Mouse (Mus musculus) CH12.LX (cell line): ENCODE measurements around the gene Ppl. TPM values are rescaled to one million over a fixed set of nuclear protein-coding genes. Genes with fewer than 3 reads are reported as not detected.

Experiments used
- DNase-seq: peaks from one replicate; pipeline ENCODE4 v3.0.0-alpha.2; 2013; ENCODE audit errors: extremely low read depth
- H3K27ac ChIP-seq: 2 replicates; pipeline ENCODE4 v1.5.1; 2012; ENCODE audit warnings: low read depth, mild to moderate bottlenecking, control low read depth, moderate library complexity; ENCODE audit not compliant: insufficient read depth
- H3K27me3 ChIP-seq: replicated peaks from 2 replicates; pipeline ENCODE3; 2012; ENCODE audit warnings: inconsistent platforms
- H3K36me3 ChIP-seq, 2 experiments: replicated peaks in 1 of 2; 2 replicates each; pipeline versions ENCODE3 to v1.6.1; 2012; ENCODE audit warnings: inconsistent platforms in 1 of 2, low read length in 1 of 2, mild to moderate bottlenecking in 1 of 2, mixed read lengths in 1 of 2, moderate library complexity in 1 of 2; ENCODE audit not compliant: control insufficient read depth in 1 of 2, insufficient read depth in 1 of 2
- H3K4me1 ChIP-seq, 2 experiments: 2 replicates each; pipeline ENCODE4 v1.6.1; 2012; ENCODE audit warnings: inconsistent platforms in 1 of 2, moderate library complexity in 1 of 2; ENCODE audit not compliant: insufficient read depth in 2 of 2, control insufficient read depth in 1 of 2
- H3K4me2 ChIP-seq: 2 replicates; pipeline ENCODE4 v1.6.1; 2012; ENCODE audit warnings: low read depth, mild to moderate bottlenecking, control low read depth; ENCODE audit not compliant: poor library complexity, insufficient read depth, severe bottlenecking
- H3K4me3 ChIP-seq, 3 experiments: fragments of 150-350 bp in 1 of 3; sonication (generic) in 1 of 3; replicated peaks in 1 of 3; 2 replicates each; pipeline versions ENCODE3 to v1.5.1; 2011 to 2012; ENCODE audit warnings: low read depth in 2 of 3, low read length in 2 of 3, mild to moderate bottlenecking in 2 of 3, moderate library complexity in 2 of 3, control low read depth in 1 of 3, improper control_type of control experiment in 1 of 3, inconsistent platforms in 1 of 3, mixed read lengths in 1 of 3; ENCODE audit not compliant: poor library complexity in 1 of 3
- H3K79me2 ChIP-seq: replicated peaks from 2 replicates; pipeline ENCODE4 v1.6.1; 2012; ENCODE audit warnings: mild to moderate bottlenecking, moderate library complexity; ENCODE audit not compliant: control insufficient read depth, poor library complexity, insufficient read depth, severe bottlenecking; ENCODE audit errors: extremely low read depth
- H3K9ac ChIP-seq: 2 replicates; pipeline ENCODE4 v1.6.1; 2012; ENCODE audit warnings: low read depth, mild to moderate bottlenecking, control low read depth, moderate library complexity; ENCODE audit not compliant: insufficient read depth
- H3K9me3 ChIP-seq: replicated peaks from 2 replicates; pipeline ENCODE3; 2012; ENCODE audit warnings: low read length, inconsistent platforms, mixed read lengths
- CHD1 ChIP-seq: IDR thresholded peaks from 2 replicates; pipeline ENCODE4 v1.6.1; 2012; ENCODE audit warnings: low read depth, low read length, improper control_type of control experiment, inconsistent platforms
- ETS1 ChIP-seq: conservative IDR thresholded peaks from 2 replicates; pipeline ENCODE4 v1.6.1; 2012; ENCODE audit warnings: low read depth, mild to moderate bottlenecking, inconsistent platforms, low read length, improper control_type of control experiment, moderate library complexity
- KAT2A ChIP-seq: IDR thresholded peaks from 2 replicates; pipeline ENCODE4 v1.6.1; 2012; ENCODE audit warnings: low read length, improper control_type of control experiment, inconsistent platforms; ENCODE audit not compliant: insufficient replicate concordance
- MAFK ChIP-seq: IDR thresholded peaks from 2 replicates; pipeline ENCODE4 v1.6.1; 2011; ENCODE audit warnings: low read length, improper control_type of control experiment; ENCODE audit not compliant: insufficient replicate concordance
- MAZ ChIP-seq: IDR thresholded peaks from 2 replicates; pipeline ENCODE4 v1.6.1; 2012; ENCODE audit warnings: low read depth, mild to moderate bottlenecking, inconsistent platforms, low read length, improper control_type of control experiment, moderate library complexity
- MYC ChIP-seq: IDR thresholded peaks from 2 replicates; pipeline ENCODE4 v1.6.1; 2011; ENCODE audit warnings: low read depth, mild to moderate bottlenecking, improper control_type of control experiment, low read length
- POLR2A ChIP-seq: IDR thresholded peaks from 2 replicates; pipeline ENCODE4 v1.6.1; 2011; ENCODE audit warnings: low read depth, mild to moderate bottlenecking, improper control_type of control experiment, low read length
- RCOR1 ChIP-seq: conservative IDR thresholded peaks from 2 replicates; pipeline ENCODE4 v1.6.1; 2012; ENCODE audit warnings: low read depth, mild to moderate bottlenecking, inconsistent platforms, low read length, improper control_type of control experiment
- SMC3 ChIP-seq: IDR thresholded peaks from 2 replicates; pipeline ENCODE4 v1.6.1; 2011; ENCODE audit warnings: low read depth, low read length, improper control_type of control experiment
- TBP ChIP-seq: conservative IDR thresholded peaks from 2 replicates; pipeline ENCODE4 v1.6.1; 2011; ENCODE audit warnings: low read depth, low read length, improper control_type of control experiment
- TCF12 ChIP-seq: IDR thresholded peaks from 2 replicates; pipeline ENCODE4 v1.6.1; 2014; ENCODE audit warnings: low read depth, mild to moderate bottlenecking, inconsistent platforms, low read length, improper control_type of control experiment
- USF2 ChIP-seq: conservative IDR thresholded peaks from 2 replicates; pipeline ENCODE4 v1.6.1; 2011; ENCODE audit warnings: low read depth, low read length, improper control_type of control experiment
- ZC3H11A ChIP-seq: IDR thresholded peaks from 2 replicates; pipeline ENCODE4 v1.6.1; 2012; ENCODE audit warnings: low read depth, mild to moderate bottlenecking, inconsistent platforms, low read length, improper control_type of control experiment
- ZMIZ1 ChIP-seq: IDR thresholded peaks from 2 replicates; pipeline ENCODE4 v1.6.1; 2012; ENCODE audit warnings: low read depth, mild to moderate bottlenecking, inconsistent platforms, low read length, improper control_type of control experiment
- dilution Hi-C: fragments of 300-500 bp; cut with MboI; formaldehyde crosslinking; loops from 2 replicates; pipeline ENCODE4 v1.14.3; 2020; ENCODE audit warnings: low sequenced_read_pairs; ENCODE audit not compliant: extremely low pct_unique_long_range_greater_than_20kb, extremely low pct_ligation_motif_present
- in situ Hi-C: fragments of 300-500 bp; cut with MboI; formaldehyde crosslinking; loops from 3 replicates; pipeline ENCODE4 v1.14.3; 2019; ENCODE audit warnings: low sequenced_read_pairs, low pct_ligation_motif_present, low pct_unique_long_range_greater_than_20kb, mixed read lengths
- polyA plus RNA-seq: library from polyadenylated mRNA; unstranded; fragments of >175 nt; gene quantifications from 2 replicates; pipeline ENCODE4 v1.2.1, GENCODE M21; 2012; ENCODE audit warnings: low read depth; ENCODE audit not compliant: insufficient read length
- total RNA-seq, 2 experiments: library from RNA; depleted of rRNA; stranded (reverse); fragments of 300-350 nt in 1 of 2; fragments of >200 nt in 1 of 2; gene quantifications; 2 replicates each; pipeline ENCODE4 v1.2.3; 2012 to 2014

Ppl gene
- total and polyA plus RNA-seq, 3 experiments = 0.04 to 0.25 TPM; not detected in 1

- no peak overlapping the region for H3K4me3 ChIP-seq
- H3K27ac ChIP-seq = no peak overlapping the region
- in situ Hi-C loops = no loop called here
- TF ChIP-seq KAT2A = no peak
- TF ChIP-seq ZC3H11A = no peak
- peaks cover 0 to 18% of the 10 kb centered on the region in 2 experiments; a peak in 2 of 4 replicates for H3K4me1 ChIP-seq
- no peak overlapping the region for H3K4me2 ChIP-seq
- no peak overlapping the region for H3K9ac ChIP-seq
- H3K36me3 ChIP-seq = peaks cover 0 to 12% of the 10 kb centered on the region in 2 experiments
- no peaks in the 10 kb centered on the region for H3K9me3 ChIP-seq
- no peak for DNase-seq
- H3K27me3 ChIP-seq = no peaks in the 10 kb centered on the region
- dilution Hi-C loops = no loop called here
- H3K79me2 ChIP-seq = no peaks in the 10 kb centered on the region
These were observed 38.9 kb downstream of the Ppl start for GRCm38 (mm10) chr16:5093285-5093684.

DNA sequence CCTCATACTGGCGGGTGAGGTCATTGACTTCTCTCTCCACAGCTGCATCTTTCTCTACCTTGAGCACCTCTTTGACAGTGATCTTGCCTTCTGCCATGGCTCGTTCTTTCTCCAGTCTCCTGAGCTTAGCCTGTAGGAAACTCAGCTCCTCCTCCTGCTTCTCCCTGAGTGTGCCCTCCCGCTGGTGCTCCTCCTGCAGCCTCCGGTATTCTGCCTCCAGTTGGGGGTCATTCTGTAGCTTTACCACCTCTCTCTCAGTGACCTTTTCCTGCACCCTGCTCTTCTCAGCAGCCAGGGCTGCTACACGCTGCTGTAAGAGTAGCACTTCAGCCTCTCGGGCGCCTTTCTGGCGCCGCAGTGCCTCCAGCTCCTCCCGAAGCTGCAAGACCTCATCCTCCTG is 43.2 kb downstream of the Ppl start:
- no peaks in the 10 kb centered on the region for H3K79me2 ChIP-seq
- in situ Hi-C loops = no loop called here
- TF ChIP-seq POLR2A (no peak), ZC3H11A (no peak), ZMIZ1 (no peak), TCF12 (no peak), MYC (no peak), SMC3 (no peak), ETS1 (no peak), CHD1 (no peak), TBP (no peak), MAFK (no peak), RCOR1 (no peak), USF2 (no peak)
- dilution Hi-C loops = no loop called here
- peaks cover 29 to 54% of the 10 kb centered on the region in 2 experiments for H3K36me3 ChIP-seq
- no peak overlapping the region for H3K9ac ChIP-seq
- H3K4me1 ChIP-seq = peaks cover 0 to 8% of the 10 kb centered on the region in 2 experiments; a peak in 2 of 4 replicates
- H3K4me3 ChIP-seq = no peak overlapping the region
- H3K4me2 ChIP-seq = no peak overlapping the region
- H3K9me3 ChIP-seq = no peaks in the 10 kb centered on the region
- no peak overlapping the region for H3K27ac ChIP-seq
- no peak for DNase-seq
- H3K27me3 ChIP-seq = no peaks in the 10 kb centered on the region

DNA sequence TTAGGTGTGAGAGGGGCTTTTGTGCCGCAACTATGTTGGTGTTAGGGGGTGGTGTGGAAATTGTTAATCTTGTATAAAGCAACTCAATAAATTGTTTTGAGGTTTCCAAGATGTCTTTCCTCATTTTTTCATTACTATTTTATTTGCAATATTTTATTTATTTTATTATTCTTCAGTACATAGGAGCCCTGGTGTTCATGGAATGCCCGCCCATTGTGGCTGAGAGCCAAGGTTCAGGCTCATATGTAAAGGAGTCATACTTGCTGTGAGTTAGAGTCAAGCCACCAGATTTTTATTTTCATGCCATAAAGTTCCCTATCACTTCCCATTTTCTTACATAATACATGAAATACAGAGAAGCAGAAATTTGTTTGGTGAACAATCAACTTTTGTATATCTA is 46.0 kb downstream of the Ppl start:
- H3K27ac ChIP-seq = no peak overlapping the region
- no peaks in the 10 kb centered on the region for H3K79me2 ChIP-seq
- no peak for TF ChIP-seq MAZ
- TF ChIP-seq POLR2A = no peak
- dilution Hi-C loops (no loop called here), in situ Hi-C loops (no loop called here)
- H3K4me2 ChIP-seq = no peak overlapping the region
- no peak for DNase-seq
- H3K36me3 ChIP-seq = peaks cover 55 to 81% of the 10 kb centered on the region in 2 experiments
- no peaks in the 10 kb centered on the region for H3K4me1 ChIP-seq
- H3K9ac ChIP-seq = no peak overlapping the region
- no peaks in the 10 kb centered on the region for H3K9me3 ChIP-seq
- no peak overlapping the region for H3K4me3 ChIP-seq
- H3K27me3 ChIP-seq = no peaks in the 10 kb centered on the region
